Mouse (Mus musculus): ENCODE results near the gene Zfp971.
A peak's percentile ranks its signal among the peaks of the same experiment; 100 is the strongest.
"Not testable (repeated sequence)": the region's sequence is repeated elsewhere in the genome, so short reads cannot be mapped to it uniquely, and the experiment has no call there.

Gene Zfp971

GRCm38 (mm10) chr2:178023011-178023611 is at the start of gene Zfp971:
Gene Zfp971, plus strand, starts transcription at chr2:178023284.
- peak; percentile 41 for DNase-seq (ENCODE audit: low spot score)

GRCm38 (mm10) chr2:177974814-177975213 is 48.3 kb upstream of the Zfp971 start:
- DNase-seq (ENCODE audit: low spot score) = not testable (repeated sequence)

GRCm38 (mm10) chr2:178019486-178019885 is 3.6 kb upstream of the Zfp971 start:
- not testable (repeated sequence) for DNase-seq (ENCODE audit: low spot score)

- DNase-seq (ENCODE audit: low spot score) = not testable (repeated sequence)
Observed at GRCm38 (mm10) chr2:178020773-178021172, 2.3 kb upstream of the Zfp971 start.

GRCm38 (mm10) chr2:178023861-178024260 is 777 bp downstream of the Zfp971 start:
- not testable (repeated sequence) for DNase-seq (ENCODE audit: low spot score)

- DNase-seq (ENCODE audit: low spot score) = not testable (repeated sequence)
Observed at GRCm38 (mm10) chr2:178027601-178028000, 4.5 kb downstream of the Zfp971 start.

- DNase-seq (ENCODE audit: low spot score) = peak; percentile 61
Observed at GRCm38 (mm10) chr2:178058195-178058594, 35.1 kb downstream of the Zfp971 start.

- peak; percentile 26 for DNase-seq (ENCODE audit: low spot score)
Observed at GRCm38 (mm10) chr2:178078166-178078717, 55.2 kb downstream of the Zfp971 start, which contains the start of gene Zfp931. Gene Zfp931, minus strand, starts transcription at chr2:178078476.
